Mouse (Mus musculus) ES-Bruce4 (cell line): ENCODE measurements around the gene Inpp5f. TPM values are rescaled to one million over a fixed set of nuclear protein-coding genes. Genes with fewer than 3 reads are reported as not detected.

Experiments used
- H3K27ac ChIP-seq: 2 replicates; pipeline ENCODE4 v1.5.1; 2012; ENCODE audit warnings: low read length, inconsistent platforms; ENCODE audit not compliant: insufficient read depth
- H3K27me3 ChIP-seq: 2 replicates; pipeline ENCODE4 v1.6.1; 2012; ENCODE audit warnings: mild to moderate bottlenecking, low read length, inconsistent platforms; ENCODE audit not compliant: control insufficient read depth, poor library complexity, insufficient read depth, severe bottlenecking
- H3K36me3 ChIP-seq: 2 replicates; pipeline ENCODE4 v1.6.1; 2012; ENCODE audit warnings: inconsistent platforms, mild to moderate bottlenecking, low read length, moderate library complexity; ENCODE audit not compliant: control insufficient read depth, poor library complexity, insufficient read depth, severe bottlenecking
- H3K4me1 ChIP-seq: one replicate; pipeline ENCODE4 v1.8.1; 2011; ENCODE audit warnings: low read length; ENCODE audit not compliant: control insufficient read depth, insufficient read depth
- H3K4me3 ChIP-seq: 2 replicates; pipeline ENCODE4 v1.5.1; 2011; ENCODE audit warnings: low read depth, mild to moderate bottlenecking, low read length
- H3K9ac ChIP-seq: 2 replicates; pipeline ENCODE4 v1.6.1; 2012; ENCODE audit warnings: low read depth, mild to moderate bottlenecking, inconsistent platforms; ENCODE audit not compliant: poor library complexity, severe bottlenecking
- H3K9me3 ChIP-seq: replicated peaks from 2 replicates; pipeline ENCODE4 v1.6.1; 2012; ENCODE audit warnings: mild to moderate bottlenecking, low read length, inconsistent platforms; ENCODE audit not compliant: control insufficient read depth, poor library complexity, insufficient read depth, severe bottlenecking
- CTCF ChIP-seq: IDR thresholded peaks from one replicate; pipeline ENCODE4 v1.8.1; 2011; ENCODE audit warnings: low read depth, low read length
- EP300 ChIP-seq: IDR thresholded peaks from 2 replicates; pipeline ENCODE4 v1.6.1; 2011; ENCODE audit warnings: low read depth, low read length; ENCODE audit not compliant: insufficient read depth
- POLR2A ChIP-seq: IDR thresholded peaks from one replicate; pipeline ENCODE4 v1.8.1; 2011; ENCODE audit warnings: low read length; ENCODE audit not compliant: insufficient read depth
- polyA plus RNA-seq: library from polyadenylated mRNA; stranded (reverse); fragments of >200 nt; gene quantifications from 2 replicates; pipeline ENCODE4 v1.2.4, GENCODE M21; 2011; ENCODE audit warnings: low read depth; ENCODE audit not compliant: missing spikeins, insufficient read depth, insufficient read length

Inpp5f gene
- polyA plus RNA-seq, 1 experiment: 40.6 TPM

- Histone ChIP-seq H3K4me3 (no peak overlapping the region), H3K4me1 (no peaks in the 10 kb centered on the region), H3K9ac (no peak overlapping the region), H3K27me3 (no peaks in the 10 kb centered on the region), H3K9me3 (no peaks in the 10 kb centered on the region), H3K36me3 (peaks cover 60% of the 10 kb centered on the region), H3K27ac (peak overlapping the region; percentile 38)
- TF ChIP-seq EP300 (no peak), CTCF (peak; percentile 98), POLR2A (no peak)
Observed at GRCm38 (mm10) chr7:128705735-128706134, 94.6 kb downstream of the Inpp5f start.

- no peaks in the 10 kb centered on the region for H3K9me3 ChIP-seq
- H3K4me1 ChIP-seq: no peaks in the 10 kb centered on the region
- no peak overlapping the region for H3K9ac ChIP-seq
- H3K27me3 ChIP-seq: no peaks in the 10 kb centered on the region
- no peak overlapping the region for H3K4me3 ChIP-seq
- no peak for TF ChIP-seq POLR2A
- TF ChIP-seq EP300: no peak
- TF ChIP-seq CTCF: no peak
- no peak overlapping the region for H3K27ac ChIP-seq
- H3K36me3 ChIP-seq: peaks cover 55% of the 10 kb centered on the region
Observed at GRCm38 (mm10) chr7:128717991-128718390, 106.9 kb downstream of the Inpp5f start.

- Histone ChIP-seq H3K27me3 (no peaks in the 10 kb centered on the region), H3K9ac (no peak overlapping the region), H3K9me3 (no peaks in the 10 kb centered on the region), H3K4me1 (peaks cover 4% of the 10 kb centered on the region), H3K36me3 (peaks cover 18% of the 10 kb centered on the region), H3K4me3 (no peak overlapping the region), H3K27ac (no peak overlapping the region)
- TF ChIP-seq POLR2A (no peak), CTCF (peak; percentile 13)
Observed at GRCm38 (mm10) chr7:128724761-128725160, 113.6 kb downstream of the Inpp5f start.

DNA sequence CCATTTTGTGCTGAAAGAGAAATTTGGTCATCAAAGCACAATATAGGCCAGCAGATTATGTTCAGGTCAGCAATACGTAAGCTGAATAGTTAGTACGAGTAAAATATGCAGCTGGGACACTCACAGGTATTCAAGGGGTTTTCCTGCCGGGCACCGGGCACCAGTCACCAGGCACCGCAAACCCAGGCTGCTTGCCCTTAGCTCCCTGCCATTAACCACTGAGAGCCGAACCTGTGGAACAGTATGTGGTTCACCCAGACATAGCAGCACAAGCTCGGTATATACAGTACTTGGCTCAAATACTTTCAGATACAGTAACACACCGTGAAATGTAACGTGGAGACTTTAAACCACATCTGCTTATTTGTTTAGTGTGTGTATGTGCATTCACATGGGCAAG lies 114.1 kb downstream of the Inpp5f start:
- no peak overlapping the region for H3K4me3 ChIP-seq
- 0 out of 2 replicates have a peak overlapping the region, but pooled peaks have one; percentile 15 for H3K9ac ChIP-seq
- no peaks in the 10 kb centered on the region for H3K27me3 ChIP-seq
- no peaks in the 10 kb centered on the region for H3K9me3 ChIP-seq
- H3K27ac ChIP-seq: 0 out of 2 replicates have a peak overlapping the region, but pooled peaks have one; percentile 6
- H3K4me1 ChIP-seq: peaks cover 4% of the 10 kb centered on the region
- H3K36me3 ChIP-seq: peaks cover 16% of the 10 kb centered on the region
- TF ChIP-seq CTCF (no peak), POLR2A (no peak), EP300 (no peak)

DNA sequence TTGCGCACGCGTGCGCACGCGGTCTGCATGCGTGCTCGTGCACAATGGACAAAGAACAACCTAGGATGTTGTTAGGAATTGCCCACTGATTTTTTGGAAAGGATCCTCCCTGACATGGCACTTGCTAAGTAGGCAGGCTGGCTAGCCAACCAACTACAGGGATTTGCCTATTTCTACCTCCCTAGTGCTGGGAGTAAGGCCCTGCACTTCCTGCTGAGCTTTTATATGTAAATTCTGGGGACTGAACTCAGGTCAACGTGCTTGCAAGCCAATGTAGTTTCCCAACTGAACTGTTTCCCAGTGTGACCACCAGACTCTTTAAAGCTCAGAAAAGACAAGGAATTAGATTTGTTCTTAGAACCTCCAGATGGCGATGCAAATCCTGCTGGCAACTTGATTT lies 115.9 kb downstream of the Inpp5f start:
- Histone ChIP-seq H3K9ac (peak overlapping the region; percentile 21; the same call in 1 of the 2 replicates), H3K27ac (peak overlapping the region; percentile 92), H3K27me3 (no peaks in the 10 kb centered on the region), H3K36me3 (peaks cover 6% of the 10 kb centered on the region; the same call in 1 of the 2 replicates), H3K4me1 (peaks cover 4% of the 10 kb centered on the region), H3K4me3 (peak overlapping the region; percentile 18; the same call in 1 of the 2 replicates), H3K9me3 (no peaks in the 10 kb centered on the region)
- no peak for TF ChIP-seq POLR2A
- TF ChIP-seq EP300: 0 out of 2 replicates have a peak, but pooled peaks have one; percentile 18

DNA sequence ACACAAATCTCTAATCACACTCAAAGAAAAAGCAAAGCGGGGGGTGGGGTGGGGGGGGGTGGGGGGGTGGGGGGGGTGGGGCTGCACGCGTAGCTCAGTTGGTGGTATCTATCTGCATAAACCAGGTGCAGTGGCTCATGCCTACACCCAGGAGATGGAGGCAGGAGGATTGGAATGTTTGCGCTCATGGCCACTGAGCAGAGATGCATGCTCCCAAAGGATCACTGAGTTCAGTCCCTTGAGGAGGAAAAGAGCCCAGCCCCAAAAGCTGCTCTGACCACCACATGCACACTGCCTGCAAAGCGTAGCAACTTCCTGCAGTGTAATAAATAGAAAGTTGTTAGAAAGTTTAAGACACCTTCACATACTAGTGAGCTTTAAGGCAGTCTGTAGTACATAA lies 116.6 kb downstream of the Inpp5f start:
- TF ChIP-seq CTCF (no peak), EP300 (no peak), POLR2A (no peak)
- peaks cover 6% of the 10 kb centered on the region; the same call in 1 of the 2 replicates for H3K36me3 ChIP-seq
- peaks cover 4% of the 10 kb centered on the region for H3K4me1 ChIP-seq
- H3K27ac ChIP-seq: no peak overlapping the region
- no peaks in the 10 kb centered on the region for H3K9me3 ChIP-seq
- no peak overlapping the region for H3K9ac ChIP-seq
- H3K4me3 ChIP-seq: no peak overlapping the region
- no peaks in the 10 kb centered on the region for H3K27me3 ChIP-seq
